Mouse (Mus musculus) ZHBTc4 (cell line): ENCODE results near the gene Atp6v0e.

Source experiments
- DNase-seq: peaks from one replicate; pipeline ENCODE4 v3.0.0-alpha.2; 2011; ENCODE audit warnings: low read depth, low spot score

Atp6v0e gene

DNA sequence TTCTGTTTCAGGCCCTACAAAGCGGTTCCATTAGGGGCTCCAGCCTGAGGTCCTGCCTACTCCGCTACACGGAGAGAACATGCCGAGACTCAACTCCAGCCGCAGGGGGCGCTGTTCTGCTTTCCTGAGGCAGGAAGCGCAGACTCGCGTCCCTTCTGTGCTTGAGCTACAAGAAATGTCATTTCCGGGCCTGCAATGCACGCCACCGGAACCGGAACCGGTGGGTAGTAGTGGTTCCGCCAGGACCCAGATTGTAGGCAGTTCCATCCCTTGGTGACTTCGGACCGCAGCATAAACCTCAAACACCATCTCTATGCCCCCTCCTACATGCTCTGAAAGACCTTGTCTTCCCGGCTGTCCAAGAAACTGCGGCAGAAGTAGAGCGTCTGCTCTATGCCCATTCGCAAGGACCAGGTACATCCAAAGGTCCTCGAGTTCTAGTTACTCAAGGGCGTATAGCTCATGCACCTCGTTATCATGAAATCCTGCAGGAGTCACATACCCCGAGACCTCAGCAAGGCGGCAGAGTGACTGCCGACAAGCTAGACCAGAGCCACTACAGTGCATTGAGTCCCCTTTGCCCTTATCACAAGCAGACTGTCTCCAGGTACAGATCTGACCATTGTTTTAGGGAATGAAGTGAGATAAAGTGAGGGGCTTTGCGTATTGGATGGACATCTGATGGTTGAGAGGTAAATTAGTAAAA lies at the start of gene Atp6v0e:
Atp6v0e (plus strand) TSS at position 254 of the 706 bp plus-strand sequence.
- peak; percentile 97 for DNase-seq

GRCm38 (mm10) chr17:26614286-26614685 lies 48.7 kb upstream of the Atp6v0e start:
- DNase-seq, result no peak

DNA sequence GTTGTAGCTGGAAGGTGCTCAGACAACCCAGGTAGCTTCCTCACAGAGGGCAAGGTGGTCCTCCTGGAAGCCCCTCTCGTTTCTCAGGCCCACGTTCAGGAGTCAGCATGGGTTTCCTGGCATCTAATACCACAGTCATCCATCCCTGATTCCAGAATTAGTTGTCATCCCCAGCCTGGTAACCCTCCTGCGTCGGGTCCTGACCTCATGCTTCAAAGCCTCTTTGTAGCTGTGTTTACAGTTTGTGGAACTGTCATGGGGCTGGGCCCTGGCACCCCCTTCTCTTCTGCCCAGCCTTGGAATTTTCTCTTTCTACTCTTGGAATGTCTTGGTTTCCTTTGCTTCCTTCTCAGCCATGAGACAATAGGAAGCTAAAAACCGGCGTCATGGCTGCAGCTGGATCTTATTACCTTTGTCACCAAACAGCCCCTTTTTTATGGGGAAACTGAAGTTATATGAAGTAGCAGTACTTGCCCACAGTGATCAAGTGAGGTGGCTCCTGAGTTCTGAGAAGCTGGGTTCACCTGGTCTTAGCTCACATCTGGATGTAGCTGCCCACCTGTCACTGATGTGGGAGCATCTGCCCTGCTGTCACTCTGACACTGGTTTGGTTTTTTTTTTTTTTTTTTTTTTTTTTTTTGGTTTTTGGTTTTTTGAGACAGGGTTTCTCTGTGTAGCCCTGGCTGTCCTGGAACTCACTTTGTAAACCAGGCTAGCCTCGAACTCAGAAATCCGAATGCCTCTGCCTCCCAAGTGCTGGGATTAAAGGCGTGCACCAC lies 48.1 kb upstream of the Atp6v0e start:
- DNase-seq, result no peak

DNA sequence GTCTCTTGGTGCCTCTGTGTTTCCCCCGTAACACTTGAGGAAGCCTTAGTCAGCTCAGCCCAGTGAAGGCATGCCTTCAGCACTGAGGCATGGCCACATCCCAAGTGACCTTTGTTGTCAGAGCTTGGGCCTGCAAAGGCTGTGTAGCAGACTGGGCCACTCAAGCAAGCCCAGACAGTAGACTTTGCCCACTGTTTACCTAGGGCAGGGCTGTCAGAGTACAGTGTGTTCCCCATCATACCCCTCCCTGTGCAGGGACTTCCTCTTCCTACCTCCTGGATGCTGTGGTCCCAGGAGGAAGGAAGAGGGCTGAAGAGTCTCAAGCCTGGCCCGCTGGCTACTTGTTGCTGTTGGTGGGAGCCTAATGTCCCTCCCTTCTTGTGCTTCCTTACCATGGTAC lies 46.3 kb upstream of the Atp6v0e start:
- no peak for DNase-seq

- peak; percentile 18 for DNase-seq
Measured at GRCm38 (mm10) chr17:26618498-26618897, 44.5 kb upstream of the Atp6v0e start.

DNA sequence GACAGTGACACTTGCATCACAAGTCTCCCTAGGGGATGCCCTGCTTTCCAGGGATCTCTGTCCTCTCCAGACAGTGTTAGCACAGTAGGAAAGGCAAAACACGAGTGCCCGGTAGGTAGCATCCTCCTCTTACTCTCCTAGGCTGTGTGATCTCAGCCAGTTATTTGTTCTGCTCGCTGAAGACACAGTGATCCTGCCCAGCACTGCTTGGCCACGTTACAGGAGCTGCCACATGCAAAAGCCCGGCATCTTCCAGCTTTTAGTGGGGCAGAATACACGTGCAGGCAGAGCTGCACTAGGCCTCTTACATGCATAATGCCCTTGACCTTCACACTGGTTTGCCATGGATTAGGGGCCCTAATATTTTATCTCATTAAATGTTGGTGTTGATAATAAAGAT lies 43.5 kb upstream of the Atp6v0e start:
- DNase-seq, result no peak

DNA sequence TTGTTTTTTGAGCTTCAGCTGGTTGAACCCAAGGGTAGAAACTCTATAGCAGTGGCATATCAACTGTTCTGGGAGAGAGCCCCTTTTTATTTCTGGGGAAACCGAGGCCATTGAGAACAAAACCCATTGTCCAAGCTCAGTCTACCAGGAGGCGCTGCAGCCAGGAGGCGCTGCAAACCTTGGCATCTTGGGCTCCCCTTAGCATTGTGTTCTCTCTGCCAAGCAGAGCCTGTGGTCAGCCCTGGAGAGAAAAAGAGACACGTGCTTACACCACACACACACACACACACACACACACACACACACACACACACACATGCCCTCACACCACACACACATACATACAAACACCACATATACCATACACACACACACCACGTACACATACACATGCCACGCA lies 42.7 kb upstream of the Atp6v0e start:
- no peak for DNase-seq

DNA sequence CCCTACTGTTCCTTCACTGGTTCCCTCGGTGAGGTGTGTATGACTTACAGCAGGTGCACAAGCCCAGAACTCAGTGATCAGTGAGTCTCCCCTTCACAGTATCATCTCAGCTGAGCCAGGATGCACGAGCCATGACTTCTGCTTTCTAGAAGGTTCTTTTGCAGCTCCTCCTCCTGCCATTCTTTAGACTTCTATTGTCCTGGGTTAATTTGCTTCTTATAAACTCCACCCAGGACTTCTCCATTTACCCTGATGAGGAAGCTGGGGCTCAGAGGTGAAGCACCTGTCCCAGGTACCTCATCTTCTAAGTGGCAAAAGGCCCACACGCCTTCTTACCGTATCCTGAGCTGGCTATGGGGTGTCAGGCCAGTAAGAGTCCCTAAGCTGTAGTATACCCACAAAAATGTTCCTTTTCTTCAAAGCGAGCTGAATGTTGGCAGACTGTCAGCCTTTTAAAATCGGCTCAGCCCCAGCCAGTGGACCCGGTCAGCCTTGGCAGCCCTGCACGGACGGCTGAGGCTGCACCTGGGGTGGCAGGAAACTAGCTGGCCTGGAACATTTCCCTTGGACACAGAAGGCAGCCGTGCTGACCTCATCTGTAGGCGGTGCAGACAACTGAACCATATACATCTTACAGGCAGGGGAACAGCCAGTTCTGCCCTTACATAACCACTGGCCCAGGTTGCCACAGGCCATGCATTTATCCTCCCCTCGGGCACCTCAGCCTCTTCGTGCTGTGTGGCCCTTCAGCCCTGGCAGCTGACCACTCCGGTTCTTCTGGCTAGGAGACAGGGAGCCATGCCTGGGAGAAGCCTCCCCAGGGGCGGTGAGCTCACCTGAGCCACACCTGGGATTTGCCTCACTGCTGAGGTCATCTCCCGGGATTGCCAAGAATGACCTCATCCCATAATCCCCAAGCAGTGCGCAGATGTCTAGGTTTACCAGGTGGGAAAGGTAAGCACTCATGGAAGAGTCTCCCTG lies 42.0 kb upstream of the Atp6v0e start:
- DNase-seq, result no peak

GRCm38 (mm10) chr17:26621912-26622311 lies 41.1 kb upstream of the Atp6v0e start:
- no peak for DNase-seq

- DNase-seq, result no peak
Measured at GRCm38 (mm10) chr17:26623991-26624390, 39.0 kb upstream of the Atp6v0e start.

DNA sequence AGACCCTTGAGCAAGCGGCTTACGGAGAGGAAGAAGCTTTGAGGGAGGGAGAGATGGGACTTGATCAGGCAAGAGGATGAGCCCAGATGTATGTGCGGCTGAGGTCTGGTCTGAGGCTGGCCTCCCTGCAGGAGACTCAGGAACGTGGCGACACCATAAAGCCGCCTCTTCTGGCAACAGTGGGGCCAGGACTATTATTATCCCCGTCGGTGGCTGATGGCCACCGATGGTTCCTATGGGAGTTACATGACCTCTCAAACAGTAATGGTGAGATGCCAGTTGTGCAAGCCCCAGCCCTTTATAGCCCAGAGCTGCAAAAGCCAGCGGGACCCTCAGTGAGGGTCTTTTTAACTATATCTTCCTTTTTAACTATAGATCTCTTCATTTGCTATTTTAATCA lies 38.0 kb upstream of the Atp6v0e start:
- DNase-seq, result no peak

DNA sequence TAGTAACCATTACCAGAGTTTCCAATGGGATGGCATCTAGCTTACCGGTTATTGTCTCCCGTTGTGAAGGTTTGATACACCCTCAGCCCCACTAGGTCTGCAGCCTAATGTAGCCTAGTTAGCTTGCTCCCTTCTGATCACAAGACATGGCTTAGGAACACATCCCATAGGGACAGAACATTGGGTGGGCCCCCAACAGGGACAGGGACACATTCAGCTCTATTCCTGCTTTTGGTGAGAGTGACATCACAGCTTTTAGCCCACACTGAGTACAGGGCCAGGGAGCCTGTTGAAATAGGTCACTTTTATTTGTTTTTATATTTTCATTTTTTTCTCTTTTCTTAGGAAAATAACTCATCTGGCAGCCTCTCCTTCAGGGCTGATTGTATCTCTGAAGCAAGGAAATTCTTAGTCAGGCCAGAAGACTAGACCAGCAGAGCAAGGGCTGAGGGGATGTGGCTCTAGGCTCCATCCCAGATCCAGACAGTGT lies 37.5 kb upstream of the Atp6v0e start:
- no peak for DNase-seq

DNA sequence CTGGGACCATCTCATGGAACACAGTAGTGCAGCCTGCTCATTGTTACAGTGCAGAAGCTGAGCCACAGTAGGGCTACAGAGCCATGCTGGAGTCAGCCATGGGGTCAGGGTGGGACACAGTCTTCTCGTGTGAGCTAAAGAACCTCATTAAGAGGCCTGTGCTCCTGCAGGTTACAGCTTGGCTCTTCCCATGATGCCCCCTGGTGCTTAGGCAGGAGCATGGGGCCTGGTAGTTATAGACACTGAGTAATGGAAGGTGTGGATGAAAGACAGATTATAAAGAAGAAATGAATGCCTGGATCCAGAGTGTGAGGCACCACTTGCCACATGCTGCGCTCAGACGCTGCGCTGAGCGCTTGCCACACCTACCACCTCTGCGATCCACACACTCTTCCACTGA lies 34.6 kb upstream of the Atp6v0e start:
- no peak for DNase-seq

- no peak for DNase-seq
Measured at GRCm38 (mm10) chr17:26628936-26629335, 34.1 kb upstream of the Atp6v0e start.

GRCm38 (mm10) chr17:26631811-26632327 lies 31.2 kb upstream of the Atp6v0e start:
- no peak for DNase-seq

DNA sequence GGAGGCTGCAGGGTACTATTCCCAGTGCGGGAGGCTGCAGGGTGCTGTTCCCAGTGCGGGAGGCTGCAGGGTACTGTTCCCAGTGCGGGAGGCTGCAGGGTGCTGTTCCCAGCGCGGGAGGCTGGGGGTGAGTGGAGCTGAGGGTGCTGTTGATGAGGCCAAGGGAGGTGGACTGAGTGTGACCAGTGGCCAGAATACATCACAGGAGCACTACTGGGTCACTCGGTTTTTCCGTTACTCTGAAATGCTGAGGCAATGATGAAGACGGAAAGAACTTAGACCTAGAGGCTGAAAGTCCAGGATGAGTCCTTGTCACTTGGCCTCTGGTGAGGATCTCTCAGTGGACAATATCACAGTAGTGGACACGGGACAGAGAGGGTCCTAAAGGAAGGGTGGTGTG lies 29.8 kb upstream of the Atp6v0e start:
- no peak for DNase-seq

DNA sequence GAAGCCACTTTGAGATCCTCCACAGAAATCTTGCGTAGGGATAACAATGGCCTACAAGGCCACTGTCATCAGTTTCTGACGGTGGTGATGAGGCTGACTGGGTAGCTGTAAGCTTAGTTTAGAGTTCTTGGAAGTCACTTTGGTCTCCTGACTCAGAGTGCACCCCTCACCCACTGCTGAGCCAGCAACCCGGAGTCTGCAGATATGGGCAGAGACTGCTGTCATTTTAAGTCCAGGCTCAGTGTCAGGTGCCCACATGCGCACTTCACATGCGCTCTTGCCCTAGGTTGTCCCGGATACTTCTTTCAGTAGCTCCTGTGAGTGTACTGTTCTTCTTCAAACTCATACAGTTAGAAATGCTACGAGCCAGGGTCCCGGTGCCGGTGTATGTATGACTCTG lies 29.1 kb upstream of the Atp6v0e start:
- no peak for DNase-seq

DNA sequence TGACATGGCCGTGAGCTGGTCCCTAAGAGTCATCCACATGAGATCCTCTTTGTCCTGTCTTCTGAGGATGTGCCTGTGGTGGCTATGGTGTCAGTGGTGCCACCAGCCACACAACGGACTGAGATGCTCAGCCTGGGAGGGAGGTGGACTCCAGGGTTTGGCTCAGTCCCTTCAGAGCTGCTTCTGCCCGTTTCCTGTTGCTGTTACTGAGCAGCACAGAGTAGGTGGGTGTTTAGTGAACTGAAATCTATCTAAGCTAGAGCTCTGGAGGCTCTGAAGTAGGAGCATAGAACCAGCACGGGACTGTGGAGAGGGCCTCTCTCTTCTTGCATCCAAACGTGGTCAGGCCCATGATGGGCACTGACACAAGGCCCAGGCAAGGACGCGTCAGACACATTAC lies 28.5 kb upstream of the Atp6v0e start:
- DNase-seq, result no peak

DNA sequence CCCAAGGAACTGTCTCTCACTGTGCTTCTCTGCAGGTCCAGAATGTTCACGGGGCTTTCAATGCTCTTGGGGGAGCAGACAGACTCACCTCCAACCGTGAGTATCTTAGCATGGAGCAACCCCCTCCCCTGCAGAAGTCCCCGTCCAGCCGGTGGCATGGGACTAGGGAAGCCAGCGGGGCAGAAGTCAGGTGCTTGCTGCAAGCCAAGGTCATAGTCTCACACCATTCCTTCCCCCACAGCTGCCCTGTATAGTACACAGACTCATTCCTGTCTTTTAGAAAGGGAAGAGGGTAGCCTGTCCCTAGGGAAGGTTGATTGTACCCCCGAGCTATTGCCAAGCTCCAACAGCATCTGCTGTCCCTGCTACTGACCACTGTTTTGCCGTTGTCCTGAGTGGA lies 27.1 kb upstream of the Atp6v0e start:
- DNase-seq, result no peak

GRCm38 (mm10) chr17:26637851-26638250 lies 25.2 kb upstream of the Atp6v0e start:
- DNase-seq, result no peak

GRCm38 (mm10) chr17:26638655-26639054 lies 24.4 kb upstream of the Atp6v0e start:
- peak; percentile 74 for DNase-seq

GRCm38 (mm10) chr17:26639791-26640190 lies 23.2 kb upstream of the Atp6v0e start:
- DNase-seq, result no peak
